Mouse (Mus musculus) midbrain, embryonic 16.5 days (tissue): ENCODE measurements around the gene H2-K1. TPM values are rescaled to one million over a fixed set of nuclear protein-coding genes. Genes with fewer than 3 reads are reported as not detected.

Experiments used
- ATAC-seq: fragments of 200-750 bp; cut with Nextera tagmentation; 2 replicates; pipeline ENCODE4 v1.8.0; 2017; ENCODE audit warnings: moderate TSS enrichment
- H3K27ac ChIP-seq: fragments of 300-500 bp; sonication (generic); 2 replicates; pipeline ENCODE4 v1.5.1; 2014; ENCODE audit warnings: mild to moderate bottlenecking, low read length, mixed read lengths
- H3K27me3 ChIP-seq: fragments of 300-500 bp; sonication (generic); 2 replicates; pipeline ENCODE4 v1.6.1; 2014; ENCODE audit warnings: low read depth, low read length, mixed read lengths; ENCODE audit not compliant: control insufficient read depth, insufficient read depth
- H3K36me3 ChIP-seq: fragments of 300-500 bp; sonication (generic); 2 replicates; pipeline ENCODE4 v1.6.1; 2014; ENCODE audit warnings: mild to moderate bottlenecking, low read length, moderate library complexity, mixed read lengths; ENCODE audit not compliant: control insufficient read depth, insufficient read depth
- H3K4me1 ChIP-seq: fragments of 300-500 bp; sonication (generic); 2 replicates; pipeline ENCODE4 v1.6.1; 2014; ENCODE audit warnings: mild to moderate bottlenecking, low read length, mixed read lengths; ENCODE audit not compliant: control insufficient read depth, insufficient read depth
- H3K4me2 ChIP-seq: fragments of 300-500 bp; sonication (generic); 2 replicates; pipeline ENCODE4 v1.6.1; 2014; ENCODE audit warnings: mild to moderate bottlenecking, low read length, mixed read lengths
- H3K4me3 ChIP-seq: fragments of 300-500 bp; sonication (generic); 2 replicates; pipeline ENCODE4 v1.5.1; 2014; ENCODE audit warnings: low read depth, mild to moderate bottlenecking, low read length, moderate library complexity, mixed read lengths
- H3K9ac ChIP-seq: fragments of 300-500 bp; sonication (generic); 2 replicates; pipeline ENCODE4 v1.6.1; 2014; ENCODE audit warnings: low read depth, low read length, mixed read lengths
- H3K9me3 ChIP-seq: fragments of 300-500 bp; sonication (generic); replicated peaks from 2 replicates; pipeline ENCODE4 v1.6.1; 2014; ENCODE audit warnings: mild to moderate bottlenecking, low read length, mixed read lengths; ENCODE audit not compliant: control insufficient read depth, poor library complexity, severe bottlenecking
- WGBS: fragments of 180-500 bp; shearing (Covaris S2); extraction: QIAGEN DNeasy Blood & Tissue Kit; methylation state at CpG from one replicate; pipeline ENCODE4 v1.1.7; 2014; 5-methylcytosine and 5-hydroxymethylcytosine counted together
- polyA plus RNA-seq: library from polyadenylated mRNA; unstranded; fragments of >200 nt; fragmentation: Nextera tagmentation; extraction: Ambion mirVana; gene quantifications from 2 replicates; pipeline ENCODE4 v1.2.1, GENCODE M21; 2015

The H2-K1 gene
- polyA plus RNA-seq, 1 experiment from 2014 or later: 13.1 TPM

DNA sequence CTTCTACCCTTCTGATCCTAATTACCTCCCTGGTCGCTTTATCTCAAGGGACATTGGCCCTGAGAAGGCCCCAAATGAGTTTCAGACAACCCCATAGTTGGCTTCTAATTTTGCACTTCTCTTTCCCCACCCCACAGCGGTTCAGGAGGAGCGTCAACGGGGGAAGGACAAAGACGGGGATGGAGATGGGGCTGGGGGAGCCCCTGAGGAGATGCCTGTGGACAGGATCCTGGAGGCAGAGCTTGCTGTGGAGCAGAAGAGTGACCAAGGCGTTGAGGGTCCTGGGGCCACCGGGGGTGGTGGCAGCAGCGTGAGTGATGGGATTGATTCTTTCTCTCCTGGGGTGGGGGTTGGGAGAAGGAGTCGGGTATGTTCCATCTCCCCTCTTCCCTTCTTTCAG, 35.4 kb upstream of the H2-K1 start:
- no peak overlapping the region for H3K4me3 ChIP-seq
- peaks cover 25% of the 10 kb centered on the region for H3K36me3 ChIP-seq
- no peak for ATAC-seq
- 88% methylated on average over 8 of the region's 9 CpGs for WGBS
- H3K27ac ChIP-seq: no peak overlapping the region
- no peak overlapping the region for H3K9ac ChIP-seq
- no peak overlapping the region for H3K4me2 ChIP-seq
- H3K9me3 ChIP-seq: no peaks in the 10 kb centered on the region
- no peaks in the 10 kb centered on the region; the same call in 1 of the 2 replicates for H3K27me3 ChIP-seq
- peaks cover 29% of the 10 kb centered on the region for H3K4me1 ChIP-seq

- peaks cover 28% of the 10 kb centered on the region for H3K36me3 ChIP-seq
- peaks cover 35% of the 10 kb centered on the region for H3K4me1 ChIP-seq
- H3K27ac ChIP-seq: no peak overlapping the region
- WGBS: 76% methylated on average over 10 of the region's 10 CpGs
- H3K9me3 ChIP-seq: no peaks in the 10 kb centered on the region
- H3K9ac ChIP-seq: no peak overlapping the region
- no peak overlapping the region for H3K4me3 ChIP-seq
- no peak for ATAC-seq
- H3K27me3 ChIP-seq: no peaks in the 10 kb centered on the region; the same call in 1 of the 2 replicates
- H3K4me2 ChIP-seq: no peak overlapping the region
Measured at GRCm38 (mm10) chr17:34034064-34034463, 33.9 kb upstream of the H2-K1 start.

- ATAC-seq: no peak
- Histone ChIP-seq H3K9me3 (no peaks in the 10 kb centered on the region), H3K27ac (no peak overlapping the region), H3K4me2 (peak overlapping the region; percentile 85; the same call in 1 of the 2 replicates), H3K4me1 (peaks cover 34% of the 10 kb centered on the region), H3K4me3 (0 out of 2 replicates have a peak overlapping the region, but pooled peaks have one; percentile 81), H3K27me3 (no peaks in the 10 kb centered on the region; the same call in 1 of the 2 replicates), H3K9ac (no peak overlapping the region), H3K36me3 (peaks cover 33% of the 10 kb centered on the region)
- 95% methylated on average over 9 of the region's 9 CpGs for WGBS
Measured at GRCm38 (mm10) chr17:34033441-34033840, 33.3 kb upstream of the H2-K1 start.

GRCm38 (mm10) chr17:34032806-34033205, 32.7 kb upstream of the H2-K1 start:
- Histone ChIP-seq H3K4me1 (peaks cover 35% of the 10 kb centered on the region), H3K27ac (no peak overlapping the region), H3K36me3 (peaks cover 30% of the 10 kb centered on the region), H3K4me2 (peak overlapping the region; percentile 85), H3K9ac (peak overlapping the region; percentile 90), H3K27me3 (no peaks in the 10 kb centered on the region; the same call in 1 of the 2 replicates), H3K9me3 (no peaks in the 10 kb centered on the region), H3K4me3 (peak overlapping the region; percentile 81)
- 62% methylated on average over 9 of the region's 9 CpGs for WGBS
- no peak for ATAC-seq

DNA sequence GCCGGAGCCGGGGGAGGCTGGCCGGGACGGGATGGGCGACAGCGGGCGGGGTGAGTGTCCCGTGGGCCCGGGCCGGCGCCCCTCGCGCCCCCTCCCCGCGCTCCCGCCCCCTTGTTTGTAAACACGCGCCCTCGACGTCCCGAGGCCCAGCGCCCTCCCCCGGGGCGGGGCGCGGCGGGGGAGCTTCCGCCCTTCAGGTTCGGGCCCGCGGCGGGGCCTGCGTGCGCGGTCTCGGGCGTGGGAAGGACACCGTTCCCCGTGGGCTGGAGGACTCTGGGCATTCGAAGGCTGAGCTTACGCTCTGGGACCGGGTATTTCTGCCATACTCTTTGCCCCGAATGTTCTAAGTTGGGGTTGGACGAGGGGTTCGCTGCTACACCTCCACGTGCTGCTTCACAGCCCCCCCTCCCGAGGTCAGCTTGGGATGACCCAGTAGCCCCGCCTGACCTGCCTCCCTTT, 32.1 kb upstream of the H2-K1 start:
- Histone ChIP-seq H3K36me3 (peaks cover 24% of the 10 kb centered on the region), H3K4me1 (peaks cover 38% of the 10 kb centered on the region)

GRCm38 (mm10) chr17:34031465-34032173, 31.5 kb upstream of the H2-K1 start, which contains the start of the genes Slc39a7 and Rxrb:
Slc39a7 (minus strand) TSS chr17:34031682.
Rxrb (plus strand) TSS chr17:34031812.
- Histone ChIP-seq H3K27me3 (no peaks in the 10 kb centered on the region), H3K9me3 (no peaks in the 10 kb centered on the region), H3K4me2 (peak within 1 kb of the TSS; percentile 85), H3K27ac (peak within 1 kb of the TSS; percentile 98), H3K9ac (peak within 1 kb of the TSS; percentile 90), H3K36me3 (peaks cover 20% of the 10 kb centered on the region), H3K4me3 (peak within 1 kb of the TSS; percentile 81), H3K4me1 (peaks cover 44% of the 10 kb centered on the region)
- under 1% methylated on average over 70 of the region's 88 CpGs for WGBS
- ATAC-seq: peak; percentile 79

More for the DNA sequence above, 32.1 kb upstream of the H2-K1 start:
- H3K9me3 ChIP-seq: no peaks in the 10 kb centered on the region
- H3K4me2 ChIP-seq: peak overlapping the region; percentile 85
- peak overlapping the region; percentile 81 for H3K4me3 ChIP-seq
- H3K9ac ChIP-seq: peak overlapping the region; percentile 90
- ATAC-seq: no peak
- peak overlapping the region; percentile 98 for H3K27ac ChIP-seq
- no peaks in the 10 kb centered on the region for H3K27me3 ChIP-seq
- under 1% methylated on average over 23 of the region's 48 CpGs for WGBS

GRCm38 (mm10) chr17:34030861-34031326, 30.7 kb upstream of the H2-K1 start:
- H3K36me3 ChIP-seq: peaks cover 14% of the 10 kb centered on the region
- peak overlapping the region; percentile 90 for H3K9ac ChIP-seq
- H3K4me1 ChIP-seq: peaks cover 50% of the 10 kb centered on the region
- peak overlapping the region; percentile 78 for H3K4me2 ChIP-seq
- H3K27me3 ChIP-seq: no peaks in the 10 kb centered on the region
- H3K9me3 ChIP-seq: no peaks in the 10 kb centered on the region
- peak overlapping the region; percentile 81 for H3K4me3 ChIP-seq
- peak overlapping the region; percentile 98 for H3K27ac ChIP-seq
- ATAC-seq: no peak
- 3% methylated on average over 20 of the region's 20 CpGs for WGBS

- H3K27me3 ChIP-seq: no peaks in the 10 kb centered on the region
- H3K4me2 ChIP-seq: peak overlapping the region; percentile 78
- H3K9me3 ChIP-seq: no peaks in the 10 kb centered on the region
- peak overlapping the region; percentile 90 for H3K9ac ChIP-seq
- ATAC-seq: no peak
- WGBS: 58% methylated on average over 21 of the region's 21 CpGs
- peak overlapping the region; percentile 81 for H3K4me3 ChIP-seq
- H3K4me1 ChIP-seq: peaks cover 59% of the 10 kb centered on the region
- peaks cover 8% of the 10 kb centered on the region for H3K36me3 ChIP-seq
- no peak overlapping the region for H3K27ac ChIP-seq
Measured at GRCm38 (mm10) chr17:34029890-34030595, 29.9 kb upstream of the H2-K1 start.
